Mouse (Mus musculus): ENCODE results near the gene Dedd2. TPM values are rescaled to one million over a fixed set of nuclear protein-coding genes. Genes with fewer than 3 reads are reported as not detected.

Dedd2 gene
- polyA plus RNA-seq, 1 experiment from 2014 or later: 5.2 TPM

- Histone ChIP-seq H3K27me3 (ENCODE audit: insufficient read depth, low read length) (no peaks in the 10 kb centered on the region), H3K4me1 (ENCODE audit: insufficient read depth) (peaks cover 20% of the 10 kb centered on the region), H3K4me2 (peak overlapping the region; percentile 99), H3K27ac (ENCODE audit: low read depth) (peak overlapping the region; percentile 99), H3K9ac (peak overlapping the region; percentile 95), H3K4me3 (ENCODE audit: low read depth, low read length) (peak overlapping the region; percentile 98), H3K9me3 (ENCODE audit: low read depth, low read length) (no peaks in the 10 kb centered on the region), H3K36me3 (ENCODE audit: insufficient read depth) (peaks cover 42% of the 10 kb centered on the region)
- ATAC-seq (ENCODE audit: insufficient read depth): no peak
- 38% methylated on average over 20 of the region's 20 CpGs for WGBS
- peak; percentile 46 for DNase-seq
- TF ChIP-seq CTCF (IDR thresholded peaks at IDR 0.05; ENCODE audit: low read depth): no peak
These were observed 25.8 kb upstream of the Dedd2 start for GRCm38 (mm10) chr7:25246079-25246758.

- H3K9ac ChIP-seq: no peak overlapping the region
- 82% methylated on average over 30 of the region's 30 CpGs for WGBS
- peaks cover 45% of the 10 kb centered on the region for H3K36me3 ChIP-seq (ENCODE audit: insufficient read depth)
These were observed 24.4 kb upstream of the Dedd2 start for GRCm38 (mm10) chr7:25244562-25245369.

GRCm38 (mm10) chr7:25243361-25243760, 22.9 kb upstream of the Dedd2 start:
- H3K4me3 ChIP-seq (ENCODE audit: low read depth, low read length): no peak overlapping the region
- peaks cover 20% of the 10 kb centered on the region for H3K4me1 ChIP-seq (ENCODE audit: insufficient read depth)
- no peaks in the 10 kb centered on the region for H3K27me3 ChIP-seq (ENCODE audit: insufficient read depth, low read length)
- no peak for DNase-seq
- H3K27ac ChIP-seq (ENCODE audit: low read depth): no peak overlapping the region
- 92% methylated on average over 4 of the region's 4 CpGs for WGBS
- no peaks in the 10 kb centered on the region for H3K9me3 ChIP-seq (ENCODE audit: low read depth, low read length)
- H3K36me3 ChIP-seq (ENCODE audit: insufficient read depth): peaks cover 45% of the 10 kb centered on the region
- H3K4me2 ChIP-seq: no peak overlapping the region
- ATAC-seq (ENCODE audit: insufficient read depth): no peak
- H3K9ac ChIP-seq: no peak overlapping the region
- no peak for TF ChIP-seq CTCF (IDR thresholded peaks at IDR 0.05; ENCODE audit: low read depth)

More at GRCm38 (mm10) chr7:25244562-25245369, 24.4 kb upstream of the Dedd2 start:
- H3K4me1 ChIP-seq (ENCODE audit: insufficient read depth): peaks cover 20% of the 10 kb centered on the region
- no peaks in the 10 kb centered on the region for H3K9me3 ChIP-seq (ENCODE audit: low read depth, low read length)
- ATAC-seq (ENCODE audit: insufficient read depth) (no peak), DNase-seq (no peak)
- no peak for TF ChIP-seq CTCF (IDR thresholded peaks at IDR 0.05; ENCODE audit: low read depth)
- no peak overlapping the region for H3K4me2 ChIP-seq
- H3K4me3 ChIP-seq (ENCODE audit: low read depth, low read length): 0 out of 2 replicates have a peak overlapping the region, but pooled peaks have one; percentile 2
- H3K27ac ChIP-seq (ENCODE audit: low read depth): no peak overlapping the region; the same call in 1 of the 2 replicates
- no peaks in the 10 kb centered on the region for H3K27me3 ChIP-seq (ENCODE audit: insufficient read depth, low read length)

GRCm38 (mm10) chr7:25241062-25241461, 20.6 kb upstream of the Dedd2 start:
- Histone ChIP-seq H3K4me3 (ENCODE audit: low read depth, low read length) (no peak overlapping the region), H3K9ac (no peak overlapping the region), H3K27ac (ENCODE audit: low read depth) (peak overlapping the region; percentile 61; the same call in 1 of the 2 replicates), H3K4me1 (ENCODE audit: insufficient read depth) (peaks cover 2% of the 10 kb centered on the region; the same call in 1 of the 2 replicates), H3K9me3 (ENCODE audit: low read depth, low read length) (no peaks in the 10 kb centered on the region), H3K4me2 (no peak overlapping the region), H3K36me3 (ENCODE audit: insufficient read depth) (peaks cover 44% of the 10 kb centered on the region), H3K27me3 (ENCODE audit: insufficient read depth, low read length) (no peaks in the 10 kb centered on the region)
- TF ChIP-seq CTCF (IDR thresholded peaks at IDR 0.05; ENCODE audit: low read depth): peak; percentile 71
- peak; percentile 79 for DNase-seq
- WGBS: 22% methylated on average over 2 of the region's 2 CpGs
- ATAC-seq (ENCODE audit: insufficient read depth): no peak

- Histone ChIP-seq H3K27me3 (ENCODE audit: insufficient read depth, low read length) (no peaks in the 10 kb centered on the region), H3K4me3 (ENCODE audit: low read depth, low read length) (no peak overlapping the region), H3K9ac (no peak overlapping the region), H3K4me1 (ENCODE audit: insufficient read depth) (no peaks in the 10 kb centered on the region), H3K4me2 (no peak overlapping the region), H3K9me3 (ENCODE audit: low read depth, low read length) (no peaks in the 10 kb centered on the region), H3K27ac (ENCODE audit: low read depth) (no peak overlapping the region), H3K36me3 (ENCODE audit: insufficient read depth) (peaks cover 40% of the 10 kb centered on the region)
- DNase-seq (no peak), ATAC-seq (ENCODE audit: insufficient read depth) (no peak)
- TF ChIP-seq CTCF (IDR thresholded peaks at IDR 0.05; ENCODE audit: low read depth): no peak
- 63% methylated on average over 7 of the region's 7 CpGs for WGBS
These were observed 20.2 kb upstream of the Dedd2 start for GRCm38 (mm10) chr7:25240631-25241030.

GRCm38 (mm10) chr7:25238829-25239623, 18.6 kb upstream of the Dedd2 start:
- Histone ChIP-seq H3K27me3 (ENCODE audit: insufficient read depth, low read length) (no peaks in the 10 kb centered on the region), H3K4me1 (ENCODE audit: insufficient read depth) (no peaks in the 10 kb centered on the region), H3K27ac (ENCODE audit: low read depth) (peak overlapping the region; percentile 69), H3K4me2 (peak overlapping the region; percentile 84), H3K4me3 (ENCODE audit: low read depth, low read length) (peak overlapping the region; percentile 97), H3K9ac (0 out of 2 replicates have a peak overlapping the region, but pooled peaks have one; percentile 9), H3K36me3 (ENCODE audit: insufficient read depth) (peaks cover 39% of the 10 kb centered on the region), H3K9me3 (ENCODE audit: low read depth, low read length) (no peaks in the 10 kb centered on the region)
- peak; percentile 77 for TF ChIP-seq CTCF (IDR thresholded peaks at IDR 0.05; ENCODE audit: low read depth)
- ATAC-seq (ENCODE audit: insufficient read depth): peak; percentile 51
- WGBS: 3% methylated on average over 30 of the region's 30 CpGs
- DNase-seq: peak; percentile 96
